Mouse (Mus musculus) layer of hippocampus, adult 18-20 months (tissue): Measurements from ENCODE around the gene Ttk. TPM values are rescaled to one million over a fixed set of nuclear protein-coding genes. Genes with fewer than 3 reads are reported as not detected.

Experiments used
- DNase-seq, 2 experiments: peaks; one replicate each; pipeline ENCODE4 v3.0.0; 2022; ENCODE audit warnings: low spot score in 2 of 2
- total RNA-seq, 2 experiments: library from RNA; stranded (reverse); gene quantifications; 2 replicates each; pipeline ENCODE4 v1.2.3; 2021

The Ttk gene
- total RNA-seq, 2 experiments from 2014 or later, result 0.52 to 1.1 TPM

DNA sequence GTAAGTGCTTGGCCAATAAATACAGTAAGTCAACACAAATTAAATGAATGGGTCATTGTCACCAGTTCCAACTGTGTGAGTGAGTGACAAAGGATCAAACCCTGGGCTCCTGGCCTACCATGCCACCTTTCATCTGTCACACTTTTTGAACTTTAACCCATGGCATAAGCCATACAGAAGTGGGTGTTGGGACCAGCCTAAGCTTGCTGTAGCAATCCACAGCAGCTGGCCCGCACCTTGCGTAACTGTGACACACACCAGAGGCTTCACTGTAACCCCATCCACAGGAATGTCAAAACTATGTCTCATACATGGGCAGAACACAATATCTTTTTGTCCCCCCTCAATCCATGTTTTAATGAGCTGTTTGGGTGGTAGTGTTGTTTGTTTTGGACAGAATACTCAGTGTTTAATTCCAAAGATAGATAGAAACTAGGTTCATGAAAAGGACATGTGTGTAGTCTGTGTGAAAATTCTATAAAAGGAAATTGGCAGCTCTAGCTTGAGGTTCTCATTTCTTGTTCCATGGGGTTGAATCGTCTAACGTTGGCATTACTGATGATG is 59.4 kb downstream of the Ttk start:
- no peak for DNase-seq

GRCm38 (mm10) chr9:83902086-83902485 is 67.6 kb downstream of the Ttk start:
- DNase-seq, result no peak

DNA sequence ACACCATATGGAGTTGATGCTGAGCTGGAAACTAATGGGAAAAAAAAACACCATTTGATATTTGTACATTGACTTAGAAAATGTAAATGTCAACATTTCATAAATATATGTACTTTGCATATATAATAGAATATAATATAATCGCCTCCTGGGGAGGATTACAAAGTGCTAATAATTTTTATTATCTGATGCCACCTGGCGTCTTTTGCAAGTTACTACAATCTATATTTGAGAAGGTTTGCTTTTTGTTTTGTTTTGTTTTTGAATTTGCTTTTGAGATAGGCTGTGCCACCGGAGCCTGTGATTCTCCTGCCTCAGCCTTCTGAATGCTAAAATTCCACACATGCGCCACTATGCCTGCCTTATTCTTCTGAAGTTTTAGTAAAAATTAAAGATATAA is 71.3 kb downstream of the Ttk start:
- DNase-seq, result peak in 1 of 2 experiments; percentile 11

- no peak for DNase-seq
These were observed 72.5 kb downstream of the Ttk start for GRCm38 (mm10) chr9:83907017-83907416.

- no peak for DNase-seq
These were observed 75.3 kb downstream of the Ttk start for GRCm38 (mm10) chr9:83909836-83910235.

DNA sequence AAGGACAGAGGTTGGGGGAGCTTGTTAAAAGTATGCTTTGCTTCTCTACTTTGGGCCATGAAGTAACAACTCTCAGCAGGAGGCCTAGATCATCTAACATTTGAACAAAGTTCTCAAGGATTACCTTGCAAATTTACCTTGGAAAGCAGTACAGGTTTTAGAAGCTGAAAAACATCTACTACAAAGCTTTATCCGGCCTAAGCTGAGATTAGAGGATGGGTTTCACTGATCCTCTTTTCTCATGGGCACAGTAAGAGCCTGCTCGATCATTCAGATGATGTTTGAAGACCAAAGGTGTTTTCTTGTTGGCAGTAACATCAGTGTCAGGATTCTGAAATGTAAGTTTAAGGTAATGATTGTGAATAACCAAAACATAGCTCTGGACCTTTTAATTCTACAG is 76.4 kb downstream of the Ttk start:
- no peak for DNase-seq

Other genes with a start within 250 kb of the Ttk start
- 10 to 100 TPM; 61.5 to 65.1 TPM for gene Elovl4, start 28.4 kb upstream of the Ttk start, total RNA-seq
- gene Bckdhb, start 90.5 kb downstream of the Ttk start, total RNA-seq, result 10 to 100 TPM; 44.5 to 46.4 TPM